26 mouse cellular contexts compared by ENCODE assay signal in the genomic region with DNA sequence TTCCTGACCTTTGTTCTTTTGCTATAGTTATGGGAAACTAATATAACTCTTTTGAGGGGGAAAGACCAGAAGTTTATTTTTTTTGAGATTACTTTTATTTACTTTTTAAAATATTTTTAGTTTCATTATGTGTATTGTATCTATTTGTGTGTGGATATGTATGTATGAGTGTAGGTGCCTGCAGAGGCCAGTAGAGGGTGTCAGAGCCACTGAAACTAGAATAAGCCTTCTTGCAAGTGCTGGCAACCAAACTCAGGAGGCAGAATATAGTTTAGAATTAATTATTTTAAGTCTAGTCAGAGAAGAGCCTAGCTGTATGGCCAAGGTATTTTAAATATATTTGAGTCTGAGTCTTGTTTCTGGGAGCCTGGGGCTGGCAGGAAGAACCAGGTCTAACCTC. TPM values are rescaled to one million over a fixed set of nuclear protein-coding genes. Genes with fewer than 3 reads are reported as not detected.
DNase-seq lines count a peak whose midpoint lies in the region; ATAC-seq and TF ChIP-seq lines count a peak whose summit lies in the region.
"Had no signal": no experiment of that assay in that cellular context is flagged by ENCODE, and none has a peak within 500 bp of the region (broad histone marks: within the 10 kb centered on the region; RNA-seq: fewer than 3 reads in every experiment).

No protein-coding gene starts in this region.

- TF ChIP-seq CTCF in kidney, postnatal 0 days (IDR thresholded peaks at IDR 0.05; ENCODE audit: low read depth): 0 out of 2 replicates have a peak, but pooled peaks have one; percentile 7
- TF ChIP-seq CTCF in stomach, postnatal 0 days (IDR thresholded peaks at IDR 0.05; ENCODE audit: low read depth): peak; percentile 31; the same call in 1 of the 2 replicates

- H3K27me3 ChIP-seq in kidney, postnatal 0 days (ENCODE audit: insufficient read depth, low read length): no peaks in the 10 kb centered on the region
- H3K27me3 ChIP-seq in stomach, postnatal 0 days (ENCODE audit: control insufficient read depth, insufficient read depth, low read length): no peaks in the 10 kb centered on the region
- H3K27me3 ChIP-seq in kidney, embryonic 15.5 days: no peaks in the 10 kb centered on the region
- H3K27me3 ChIP-seq: heart, embryonic 15.5 days; hindbrain, embryonic 13.5 days had no signal

- H3K4me3 ChIP-seq in kidney, postnatal 0 days (replicated peaks; ENCODE audit: low read depth, low read length): no peak overlapping the region
- no peak overlapping the region for H3K4me3 ChIP-seq in ES-E14 (ENCODE audit: insufficient read depth in 1 of 2, low read depth in 1 of 2, low read length in 2 of 2, poor library complexity in 1 of 2, severe bottlenecking in 1 of 2)
- H3K4me3 ChIP-seq in stomach, postnatal 0 days (ENCODE audit: low read depth, low read length): no peak overlapping the region
- H3K4me3 ChIP-seq in kidney, embryonic 15.5 days (replicated peaks): no peak overlapping the region
- H3K4me3 ChIP-seq: embryonic facial prominence, embryonic 10.5 days; forebrain, embryonic 13.5 days; heart, adult 2 months; heart, embryonic 15.5 days; hindbrain, embryonic 13.5 days had no signal

- no peak overlapping the region for H3K9ac ChIP-seq in kidney, postnatal 0 days (ENCODE audit: low read depth, low read length)
- H3K9ac ChIP-seq in ES-E14 (ENCODE audit: insufficient read depth, low read depth, low read length, poor library complexity, severe bottlenecking): no peak overlapping the region
- no peak overlapping the region for H3K9ac ChIP-seq in stomach, postnatal 0 days (ENCODE audit: low read length)
- H3K9ac ChIP-seq in kidney, embryonic 15.5 days: no peak overlapping the region
- H3K9ac ChIP-seq: forebrain, embryonic 13.5 days; forebrain, postnatal 0 days; heart, embryonic 15.5 days; hindbrain, embryonic 13.5 days had no signal

- H3K36me3 ChIP-seq in kidney, postnatal 0 days (ENCODE audit: insufficient read depth, low read length): no peaks in the 10 kb centered on the region
- H3K36me3 ChIP-seq in ES-E14 (ENCODE audit: control insufficient read depth, insufficient read depth, low read length, poor library complexity, severe bottlenecking): no peaks in the 10 kb centered on the region
- no peaks in the 10 kb centered on the region for H3K36me3 ChIP-seq in stomach, postnatal 0 days (ENCODE audit: control insufficient read depth, insufficient read depth, low read length)
- H3K36me3 ChIP-seq in kidney, embryonic 15.5 days: no peaks in the 10 kb centered on the region
- H3K36me3 ChIP-seq: embryonic facial prominence, embryonic 10.5 days; heart, embryonic 15.5 days; hindbrain, embryonic 13.5 days had no signal

- in situ Hi-C loops in ES-E14 (cut with MboI; ENCODE audit: low sequenced_read_pairs in 2 of 2, unreplicated experiment in 2 of 2): no loop called here

- no peaks in the 10 kb centered on the region for H3K4me1 ChIP-seq in kidney, postnatal 0 days (replicated peaks; ENCODE audit: insufficient read depth, low read length)
- no peaks in the 10 kb centered on the region for H3K4me1 ChIP-seq in ES-E14 (ENCODE audit: control insufficient read depth in 2 of 2, insufficient read depth in 2 of 2, low read length in 2 of 2, poor library complexity in 1 of 2)
- no peaks in the 10 kb centered on the region for H3K4me1 ChIP-seq in stomach, postnatal 0 days (replicated peaks; ENCODE audit: control insufficient read depth, insufficient read depth)
- no peaks in the 10 kb centered on the region for H3K4me1 ChIP-seq in kidney, embryonic 15.5 days
- H3K4me1 ChIP-seq: embryonic facial prominence, embryonic 10.5 days; heart, embryonic 15.5 days; hindbrain, embryonic 13.5 days had no signal

- TF ChIP-seq EP300 in stomach, postnatal 0 days (optimal IDR thresholded peaks at IDR 0.05): no peak

- H3K4me2 ChIP-seq in kidney, postnatal 0 days (ENCODE audit: low read length): no peak overlapping the region
- no peak overlapping the region for H3K4me2 ChIP-seq in stomach, postnatal 0 days (replicated peaks; ENCODE audit: low read depth)
- H3K4me2 ChIP-seq in kidney, embryonic 15.5 days: no peak overlapping the region
- H3K4me2 ChIP-seq: forebrain, embryonic 13.5 days; heart, embryonic 11.5 days; heart, embryonic 15.5 days; hindbrain, embryonic 13.5 days had no signal

- H3K27ac ChIP-seq in kidney, postnatal 0 days: no peak overlapping the region
- no peak overlapping the region for H3K27ac ChIP-seq in ES-E14 (ENCODE audit: insufficient read depth, low read depth, low read length, poor library complexity, severe bottlenecking)
- H3K27ac ChIP-seq in stomach, postnatal 0 days (replicated peaks): no peak overlapping the region
- no peak overlapping the region for H3K27ac ChIP-seq in kidney, embryonic 15.5 days
- H3K27ac ChIP-seq: embryonic facial prominence, embryonic 10.5 days; forebrain, embryonic 13.5 days; heart, adult 2 months; heart, embryonic 15.5 days; hindbrain, embryonic 13.5 days; hindbrain, postnatal 0 days had no signal

- no peaks in the 10 kb centered on the region for H3K9me3 ChIP-seq in kidney, postnatal 0 days (replicated peaks; ENCODE audit: low read length)
- no peaks in the 10 kb centered on the region for H3K9me3 ChIP-seq in ES-E14 (ENCODE audit: control insufficient read depth, insufficient read depth, low read depth, low read length)
- no peaks in the 10 kb centered on the region for H3K9me3 ChIP-seq in stomach, postnatal 0 days (ENCODE audit: control insufficient read depth, low read length)
- H3K9me3 ChIP-seq in kidney, embryonic 15.5 days (replicated peaks): no peaks in the 10 kb centered on the region; the same call in 1 of the 2 replicates
- H3K9me3 ChIP-seq: embryonic facial prominence, embryonic 10.5 days; forebrain, embryonic 13.5 days; heart, embryonic 15.5 days; hindbrain, embryonic 13.5 days had no signal

- ATAC-seq in kidney, postnatal 0 days (replicated peaks; ENCODE audit: low FRiP score, low read depth): no peak
- no peak for ATAC-seq in stomach, postnatal 0 days (ENCODE audit: low FRiP score, low TSS enrichment)
- ATAC-seq in kidney, embryonic 15.5 days (replicated peaks; ENCODE audit: low FRiP score): no peak
- ATAC-seq: activated CD4-positive, CD25-positive, alpha-beta regulatory T cell, adult 4 months; forebrain, embryonic 13.5 days; forebrain, postnatal 0 days; hindbrain, postnatal 0 days had no signal

- no peak for DNase-seq in kidney, postnatal 0 days (ENCODE audit: low spot score)
- no peak for DNase-seq in kidney, adult 9 months
- peak; percentile 11 for DNase-seq in A20 (ENCODE audit: low read depth, low spot score)
- DNase-seq in ES-E14 (ENCODE audit: low read depth, low spot score): peak; percentile 17
- DNase-seq in stomach, postnatal 0 days (ENCODE audit: low spot score): no peak
- DNase-seq in layer of hippocampus, postnatal 10 days (ENCODE audit: low spot score in 2 of 2): no peak
- DNase-seq: adrenal gland, postnatal 14 days; cerebellum, adult 11-12 months; cerebellum, adult 9-11 months; forebrain, postnatal 0 days; gastrocnemius, postnatal 14 days; heart, adult 2 months; heart, postnatal 14 days had no signal

TF ChIP-seq in ES-E14, 5 proteins besides CTCF, POLR2A, EP300 and RAD21:
- TF ChIP-seq MAFK (IDR thresholded peaks at IDR 0.05; ENCODE audit: insufficient read depth, low read depth, low read length) (no peak), ZC3H11A (IDR thresholded peaks at IDR 0.05; ENCODE audit: borderline replicate concordance, low read depth, low read length) (peak; percentile 54; the same call in 1 of the 2 replicates)

RNA-seq across cellular contexts. Expression of a gene that starts 2.8 kb away (rescaled TPM):
- not detected in 2 replicates for polyA plus RNA-seq in kidney, postnatal 0 days (2015; fragmentation: Nextera tagmentation; extraction: Ambion mirVana)
- not detected in 2 replicates for total RNA-seq in ES-E14 (2012; rRNA removed)
- polyA plus RNA-seq in stomach, postnatal 0 days (2015; fragmentation: Nextera tagmentation; extraction: Ambion mirVana): not detected in 2 replicates
- not detected for total RNA-seq in layer of hippocampus, postnatal 10 days (2021)
- polyA plus RNA-seq in kidney, embryonic 15.5 days (2015; fragmentation: Nextera tagmentation; extraction: Ambion mirVana): not detected in 2 replicates
- total RNA-seq: adrenal gland, adult 18-20 months; adrenal gland, postnatal 14 days; forebrain, postnatal 0 days; gastrocnemius, postnatal 14 days; heart, adult 2 months; heart, postnatal 14 days; hematopoietic stem cell, adult 5-6 weeks; hindbrain, postnatal 0 days had no signal
- polyA plus RNA-seq: activated CD4-positive, CD25-positive, alpha-beta regulatory T cell, adult 4 months; embryonic facial prominence, embryonic 10.5 days; forebrain, embryonic 13.5 days; forebrain, postnatal 0 days; heart, adult 2 months; heart, embryonic 11.5 days; heart, embryonic 15.5 days; hindbrain, embryonic 13.5 days; hindbrain, postnatal 0 days had no signal

RNA-seq across cellular contexts. Expression of a gene that starts 4.9 kb away (rescaled TPM):
- not detected in 2 replicates for polyA plus RNA-seq in kidney, postnatal 0 days (2015; fragmentation: Nextera tagmentation; extraction: Ambion mirVana)
- not detected in 2 replicates for total RNA-seq in ES-E14 (2012; rRNA removed)
- not detected in 2 replicates for polyA plus RNA-seq in stomach, postnatal 0 days (2015; fragmentation: Nextera tagmentation; extraction: Ambion mirVana)
- not detected for total RNA-seq in layer of hippocampus, postnatal 10 days (2021)
- not detected in 2 replicates for polyA plus RNA-seq in kidney, embryonic 15.5 days (2015; fragmentation: Nextera tagmentation; extraction: Ambion mirVana)
- total RNA-seq: adrenal gland, adult 18-20 months; adrenal gland, postnatal 14 days; forebrain, postnatal 0 days; gastrocnemius, adult 18-20 months; gastrocnemius, postnatal 14 days; heart, adult 2 months; heart, postnatal 14 days; hematopoietic stem cell, adult 5-6 weeks; hindbrain, postnatal 0 days had no signal
- polyA plus RNA-seq: activated CD4-positive, CD25-positive, alpha-beta regulatory T cell, adult 4 months; embryonic facial prominence, embryonic 10.5 days; embryonic facial prominence, embryonic 14.5 days; forebrain, embryonic 13.5 days; forebrain, postnatal 0 days; gonadal fat pad, adult 2 months; heart, adult 2 months; heart, embryonic 11.5 days; heart, embryonic 15.5 days; hindbrain, embryonic 13.5 days; hindbrain, postnatal 0 days had no signal

RNA-seq across cellular contexts. Expression of a gene that starts 8.8 kb away (rescaled TPM):
- polyA plus RNA-seq in kidney, postnatal 0 days (2015; fragmentation: Nextera tagmentation; extraction: Ambion mirVana): not detected in 2 replicates
- not detected in 2 replicates for total RNA-seq in ES-E14 (2012; rRNA removed)
- 0.19 and 0.34 TPM in 2 replicates for polyA plus RNA-seq in stomach, postnatal 0 days (2015; fragmentation: Nextera tagmentation; extraction: Ambion mirVana)
- total RNA-seq in layer of hippocampus, postnatal 10 days (2021): not detected
- polyA plus RNA-seq in kidney, embryonic 15.5 days (2015; fragmentation: Nextera tagmentation; extraction: Ambion mirVana): not detected in 2 replicates
- total RNA-seq: adrenal gland, adult 18-20 months; adrenal gland, postnatal 14 days; forebrain, postnatal 0 days; gastrocnemius, adult 18-20 months; gastrocnemius, postnatal 14 days; heart, adult 2 months; heart, postnatal 14 days; hematopoietic stem cell, adult 5-6 weeks; hindbrain, postnatal 0 days had no signal
- polyA plus RNA-seq: activated CD4-positive, CD25-positive, alpha-beta regulatory T cell, adult 4 months; embryonic facial prominence, embryonic 10.5 days; embryonic facial prominence, embryonic 14.5 days; forebrain, embryonic 13.5 days; forebrain, postnatal 0 days; gonadal fat pad, adult 2 months; heart, adult 2 months; heart, embryonic 11.5 days; heart, embryonic 15.5 days; hindbrain, embryonic 13.5 days; hindbrain, postnatal 0 days had no signal

RNA-seq across cellular contexts. Expression of a gene that starts 11.4 kb away (rescaled TPM):
- not detected in 2 replicates for polyA plus RNA-seq in kidney, postnatal 0 days (2015; fragmentation: Nextera tagmentation; extraction: Ambion mirVana)
- total RNA-seq in ES-E14 (2012; rRNA removed): not detected in 2 replicates
- not detected in 2 replicates for polyA plus RNA-seq in stomach, postnatal 0 days (2015; fragmentation: Nextera tagmentation; extraction: Ambion mirVana)
- total RNA-seq in layer of hippocampus, postnatal 10 days (2021): not detected
- not detected in 2 replicates for polyA plus RNA-seq in kidney, embryonic 15.5 days (2015; fragmentation: Nextera tagmentation; extraction: Ambion mirVana)
- total RNA-seq: adrenal gland, adult 18-20 months; adrenal gland, postnatal 14 days; forebrain, postnatal 0 days; gastrocnemius, adult 18-20 months; gastrocnemius, postnatal 14 days; heart, adult 2 months; heart, postnatal 14 days; hematopoietic stem cell, adult 5-6 weeks; hindbrain, postnatal 0 days had no signal
- polyA plus RNA-seq: activated CD4-positive, CD25-positive, alpha-beta regulatory T cell, adult 4 months; embryonic facial prominence, embryonic 10.5 days; embryonic facial prominence, embryonic 14.5 days; forebrain, embryonic 13.5 days; forebrain, postnatal 0 days; gonadal fat pad, adult 2 months; heart, adult 2 months; heart, embryonic 11.5 days; heart, embryonic 15.5 days; hindbrain, embryonic 13.5 days; hindbrain, postnatal 0 days had no signal

RNA-seq across cellular contexts. Expression of a gene that starts 18.5 kb away (rescaled TPM):
- not detected in 2 replicates for polyA plus RNA-seq in kidney, postnatal 0 days (2015; fragmentation: Nextera tagmentation; extraction: Ambion mirVana)
- total RNA-seq in ES-E14 (2012; rRNA removed): not detected in 2 replicates
- not detected in 2 replicates for polyA plus RNA-seq in stomach, postnatal 0 days (2015; fragmentation: Nextera tagmentation; extraction: Ambion mirVana)
- not detected for total RNA-seq in layer of hippocampus, postnatal 10 days (2021)
- polyA plus RNA-seq in kidney, embryonic 15.5 days (2015; fragmentation: Nextera tagmentation; extraction: Ambion mirVana): not detected in 2 replicates
- total RNA-seq: adrenal gland, adult 18-20 months; adrenal gland, postnatal 14 days; forebrain, postnatal 0 days; gastrocnemius, adult 18-20 months; gastrocnemius, postnatal 14 days; heart, adult 2 months; heart, postnatal 14 days; hematopoietic stem cell, adult 5-6 weeks; hindbrain, postnatal 0 days had no signal
- polyA plus RNA-seq: activated CD4-positive, CD25-positive, alpha-beta regulatory T cell, adult 4 months; embryonic facial prominence, embryonic 10.5 days; forebrain, embryonic 13.5 days; forebrain, postnatal 0 days; gonadal fat pad, adult 2 months; heart, adult 2 months; heart, embryonic 11.5 days; heart, embryonic 15.5 days; hindbrain, embryonic 13.5 days; hindbrain, postnatal 0 days had no signal

Comparison
In these comparisons a context has a peak if more than half of its experiments do, and no peak if none do; other contexts are left out.
1. DNase-seq: peak in A20 (single experiment) and ES-E14 (single experiment); none in kidney, postnatal 0 days (single experiment), kidney, adult 9 months (single experiment), stomach, postnatal 0 days (single experiment) and layer of hippocampus, postnatal 10 days (0 of 2).